Comparison of ENCODE assay signal across 13 mouse cellular contexts in genomic region chr2:17671566-17671965, GRCm38 (mm10). TPM values are rescaled to one million over a fixed set of nuclear protein-coding genes. Genes with fewer than 3 reads are reported as not detected.
DNase-seq lines count a peak whose midpoint lies in the region; ATAC-seq lines count a peak whose summit lies in the region.
"Had no signal": no experiment of that assay in that cellular context is flagged by ENCODE, and none has a peak within 500 bp of the region (broad histone marks: within the 10 kb centered on the region; RNA-seq: fewer than 3 reads in every experiment).

No protein-coding gene starts in this region.

- peaks cover 37% of the 10 kb centered on the region for H3K4me1 ChIP-seq in midbrain, embryonic 10.5 days
- H3K4me1 ChIP-seq in midbrain, embryonic 15.5 days, result peaks cover 26% of the 10 kb centered on the region
- H3K4me1 ChIP-seq: embryonic facial prominence, embryonic 12.5 days; heart, embryonic 15.5 days; limb, embryonic 13.5 days had no signal

- DNase-seq in midbrain, embryonic 10.5 days (ENCODE audit: low spot score), result no peak
- DNase-seq in ES-CJ7 (ENCODE audit: low read depth, low spot score), result peak; percentile 12
- peak; percentile 77 for DNase-seq in induced T-regulatory cell, adult 2 months (ENCODE audit: low read depth)
- peak; percentile 38 for DNase-seq in thymus, postnatal 14 days
- DNase-seq in c-Kit-positive CD71-positive TER-119-positive erythroid progenitor cells, embryonic 14.5 days (ENCODE audit: low spot score), result no peak
- DNase-seq in cerebellum, adult 18-20 months, result no peak
- DNase-seq: adrenal gland, postnatal 25 days; kidney, postnatal 25 days; liver, postnatal 0 days had no signal

- peak overlapping the region; percentile 50 for H3K27ac ChIP-seq in midbrain, embryonic 10.5 days (replicated peaks)
- H3K27ac ChIP-seq in midbrain, embryonic 15.5 days, result no peak overlapping the region
- H3K27ac ChIP-seq: embryonic facial prominence, embryonic 12.5 days; heart, embryonic 15.5 days; limb, embryonic 13.5 days had no signal

- WGBS in midbrain, embryonic 10.5 days, result 76% methylated on average over 8 of the region's 8 CpGs
- WGBS in midbrain, embryonic 15.5 days, result 72% methylated on average over 8 of the region's 8 CpGs

- no peaks in the 10 kb centered on the region for H3K9me3 ChIP-seq in midbrain, embryonic 10.5 days (replicated peaks)
- H3K9me3 ChIP-seq in midbrain, embryonic 15.5 days, result no peaks in the 10 kb centered on the region
- H3K9me3 ChIP-seq: embryonic facial prominence, embryonic 12.5 days; heart, embryonic 15.5 days; limb, embryonic 13.5 days had no signal

- no peak for ATAC-seq in midbrain, embryonic 15.5 days (replicated peaks)
- ATAC-seq: liver, postnatal 0 days had no signal

- H3K27me3 ChIP-seq in midbrain, embryonic 10.5 days (ENCODE audit: low read depth, poor library complexity, severe bottlenecking), result peaks cover 38% of the 10 kb centered on the region
- no peaks in the 10 kb centered on the region for H3K27me3 ChIP-seq in midbrain, embryonic 15.5 days (replicated peaks)
- H3K27me3 ChIP-seq: embryonic facial prominence, embryonic 12.5 days; heart, embryonic 15.5 days; limb, embryonic 13.5 days had no signal

- H3K36me3 ChIP-seq in midbrain, embryonic 10.5 days, result no peaks in the 10 kb centered on the region
- H3K36me3 ChIP-seq in midbrain, embryonic 15.5 days (replicated peaks), result no peaks in the 10 kb centered on the region
- H3K36me3 ChIP-seq: embryonic facial prominence, embryonic 12.5 days; heart, embryonic 15.5 days; limb, embryonic 13.5 days had no signal

- H3K4me3 ChIP-seq in midbrain, embryonic 10.5 days, result no peak overlapping the region
- H3K4me3 ChIP-seq in midbrain, embryonic 15.5 days, result no peak overlapping the region
- H3K4me3 ChIP-seq: embryonic facial prominence, embryonic 12.5 days; heart, embryonic 15.5 days; limb, embryonic 13.5 days had no signal

- H3K4me2 ChIP-seq in midbrain, embryonic 15.5 days, result no peak overlapping the region
- H3K4me2 ChIP-seq: embryonic facial prominence, embryonic 12.5 days; heart, embryonic 15.5 days; limb, embryonic 13.5 days had no signal

- no peak overlapping the region for H3K9ac ChIP-seq in midbrain, embryonic 15.5 days
- H3K9ac ChIP-seq: embryonic facial prominence, embryonic 12.5 days; heart, embryonic 15.5 days; limb, embryonic 13.5 days; liver, postnatal 0 days had no signal

RNA-seq across cellular contexts. Expression of gene Nebl, which starts 59.7 kb away (rescaled TPM):
- polyA plus RNA-seq in midbrain, embryonic 10.5 days (2016; fragmentation: Nextera tagmentation; extraction: Ambion mirVana), result 3.3 and 4.4 TPM in 2 replicates
- 11.0 and 11.7 TPM in 2 replicates for polyA plus RNA-seq in midbrain, embryonic 15.5 days (2015; fragmentation: Nextera tagmentation; extraction: Ambion mirVana)

Comparison
In these comparisons a context has a peak if more than half of its experiments do, and no peak if none do; other contexts are left out.
1. DNase-seq: peak in ES-CJ7 (single experiment), induced T-regulatory cell, adult 2 months (single experiment) and thymus, postnatal 14 days (single experiment); none in midbrain, embryonic 10.5 days (single experiment), c-Kit-positive CD71-positive TER-119-positive erythroid progenitor cells, embryonic 14.5 days (single experiment) and cerebellum, adult 18-20 months (0 of 2).